Mouse (Mus musculus) G1E (cell line): ENCODE results near the gene Rpp25l. TPM values are rescaled to one million over a fixed set of nuclear protein-coding genes. Genes with fewer than 3 reads are reported as not detected.

Source experiments
- ATAC-seq: 2 replicates; pipeline ENCODE4 v1.8.0; 2016; ENCODE audit warnings: mild to moderate bottlenecking; ENCODE audit not compliant: insufficient number of reproducible peaks, poor library complexity, low FRiP score, severe bottlenecking; ENCODE audit errors: extremely low read depth
- DNase-seq: peaks from one replicate; pipeline ENCODE4 v3.0.0; 2012; ENCODE audit warnings: low spot score
- H3K27me3 ChIP-seq: 2 replicates; pipeline ENCODE4 v1.6.1; 2012; ENCODE audit warnings: mild to moderate bottlenecking, low read length, inconsistent platforms; ENCODE audit not compliant: insufficient read depth
- H3K36me3 ChIP-seq: replicated peaks from 2 replicates; pipeline ENCODE3; 2012; ENCODE audit warnings: mild to moderate bottlenecking, inconsistent platforms
- H3K4me1 ChIP-seq: 2 replicates; pipeline ENCODE4 v1.6.1; 2012; ENCODE audit warnings: low read depth, low read length, inconsistent platforms, mixed read lengths; ENCODE audit not compliant: insufficient read depth
- H3K4me3 ChIP-seq: 2 replicates; pipeline ENCODE4 v1.5.1; 2012; ENCODE audit warnings: low read depth, mild to moderate bottlenecking, inconsistent platforms, low read length, moderate library complexity, mixed read lengths
- H3K9me3 ChIP-seq: replicated peaks from 2 replicates; pipeline ENCODE4 v1.6.1; 2012; ENCODE audit warnings: inconsistent platforms
- CTCF ChIP-seq: IDR thresholded peaks from 2 replicates; pipeline ENCODE4 v1.5.1; 2012; ENCODE audit warnings: low read depth, low read length, inconsistent platforms, mixed read lengths
- GATA1 ChIP-seq: IDR thresholded peaks from 2 replicates; pipeline ENCODE4 v1.6.1; 2012; ENCODE audit warnings: borderline replicate concordance, low read length, inconsistent platforms, mixed read lengths
- GATA2 ChIP-seq: IDR thresholded peaks from 2 replicates; pipeline ENCODE4 v1.6.1; 2012; ENCODE audit warnings: low read depth, low read length, inconsistent platforms, borderline replicate concordance
- POLR2AphosphoS5 ChIP-seq: IDR thresholded peaks from 2 replicates; pipeline ENCODE4 v1.6.1; 2012; ENCODE audit warnings: low read depth, low read length, inconsistent platforms; ENCODE audit not compliant: insufficient replicate concordance
- TAL1 ChIP-seq: conservative IDR thresholded peaks from 2 replicates; pipeline ENCODE4 v1.6.1; 2012; ENCODE audit warnings: low read depth, low read length, inconsistent platforms, mixed read lengths
- polyA plus RNA-seq: library from polyadenylated mRNA; stranded (reverse); fragments of >175 nt; gene quantifications from 2 replicates; pipeline ENCODE4 v1.2.3, GENCODE M21; 2012
- total RNA-seq, 2 experiments: library from RNA; stranded (forward) in 1 of 2; stranded (reverse) in 1 of 2; fragments of 200-1000 nt in 1 of 2; fragments of >200 nt in 1 of 2; fragmentation: Nextera tagmentation in 1 of 2; gene quantifications; 2 replicates each; pipeline ENCODE4 v1.2.3; 2014 to 2017

Gene Rpp25l
- total and polyA plus RNA-seq, 3 experiments: 26.3 to 82.0 (median 31.7) TPM

DNA sequence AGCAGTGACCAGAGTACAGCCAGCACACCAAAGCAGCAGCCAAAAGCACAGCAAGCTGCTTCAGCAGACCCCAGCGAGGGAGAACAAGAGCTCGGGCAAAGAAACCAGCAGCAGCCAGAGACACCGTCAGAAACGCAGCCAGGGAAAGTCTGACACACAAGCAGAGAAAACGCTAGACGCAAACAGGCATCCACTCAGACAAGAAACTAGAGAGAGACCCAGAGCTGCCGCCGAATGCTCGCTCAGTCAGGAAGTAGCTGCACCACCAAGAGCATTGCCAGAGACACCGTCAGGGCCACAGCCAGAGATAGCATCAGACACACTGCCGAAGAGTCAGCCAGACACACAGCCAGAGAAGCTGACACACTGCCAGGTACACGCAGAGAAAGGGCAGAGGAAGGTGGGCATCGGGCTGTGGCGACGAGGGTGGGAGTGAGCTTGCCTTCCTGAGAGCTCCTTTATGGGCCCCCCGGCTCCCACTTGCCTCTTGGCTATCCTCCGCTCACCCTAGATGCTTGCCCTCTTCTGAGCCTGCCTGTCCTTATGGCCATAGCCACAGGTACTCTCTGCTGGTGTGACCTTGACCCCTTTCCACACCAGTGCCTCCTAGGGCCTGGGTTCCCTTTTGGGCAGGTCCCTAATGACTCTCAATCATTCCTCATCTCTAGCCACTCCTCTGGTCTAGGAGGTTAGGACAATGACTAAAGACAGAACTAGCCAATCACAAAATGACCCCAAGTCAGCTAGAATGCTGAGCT, 36.9 kb downstream of the Rpp25l start:
- Histone ChIP-seq H3K9me3 (no peaks in the 10 kb centered on the region), H3K27me3 (peaks cover 13% of the 10 kb centered on the region), H3K36me3 (no peaks in the 10 kb centered on the region), H3K4me1 (no peaks in the 10 kb centered on the region), H3K4me3 (no peak overlapping the region)
- TF ChIP-seq CTCF (no peak), GATA2 (no peak), POLR2AphosphoS5 (no peak), TAL1 (no peak), GATA1 (no peak)
- no peak for DNase-seq
- no peak for ATAC-seq

DNA sequence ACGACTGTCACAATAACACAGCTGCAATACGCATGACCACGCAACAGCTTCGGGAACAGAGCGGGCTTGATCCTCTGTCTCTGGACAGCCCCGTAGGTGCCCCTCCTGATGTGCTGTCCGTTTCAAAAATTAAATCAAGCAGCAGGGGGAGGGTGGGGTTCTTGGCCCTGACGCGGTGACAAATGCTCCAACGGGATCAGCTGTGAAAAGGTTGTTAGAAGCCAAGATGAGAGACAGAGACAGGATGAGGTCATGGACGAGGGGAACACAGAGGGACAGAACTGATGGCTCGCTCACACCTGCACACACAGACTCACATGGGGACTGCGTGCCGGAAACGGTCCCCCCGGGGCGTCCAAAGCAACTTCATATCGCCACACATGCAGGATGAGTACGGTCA, 40.1 kb downstream of the Rpp25l start:
- no peaks in the 10 kb centered on the region for H3K4me1 ChIP-seq
- ATAC-seq (no peak), DNase-seq (no peak)
- H3K27me3 ChIP-seq: peaks cover 17% of the 10 kb centered on the region
- H3K9me3 ChIP-seq: no peaks in the 10 kb centered on the region
- H3K36me3 ChIP-seq: no peaks in the 10 kb centered on the region
- TF ChIP-seq POLR2AphosphoS5: no peak
- TF ChIP-seq GATA2: no peak
- no peak for TF ChIP-seq GATA1
- no peak for TF ChIP-seq CTCF
- TF ChIP-seq TAL1: no peak
- no peak overlapping the region for H3K4me3 ChIP-seq

DNA sequence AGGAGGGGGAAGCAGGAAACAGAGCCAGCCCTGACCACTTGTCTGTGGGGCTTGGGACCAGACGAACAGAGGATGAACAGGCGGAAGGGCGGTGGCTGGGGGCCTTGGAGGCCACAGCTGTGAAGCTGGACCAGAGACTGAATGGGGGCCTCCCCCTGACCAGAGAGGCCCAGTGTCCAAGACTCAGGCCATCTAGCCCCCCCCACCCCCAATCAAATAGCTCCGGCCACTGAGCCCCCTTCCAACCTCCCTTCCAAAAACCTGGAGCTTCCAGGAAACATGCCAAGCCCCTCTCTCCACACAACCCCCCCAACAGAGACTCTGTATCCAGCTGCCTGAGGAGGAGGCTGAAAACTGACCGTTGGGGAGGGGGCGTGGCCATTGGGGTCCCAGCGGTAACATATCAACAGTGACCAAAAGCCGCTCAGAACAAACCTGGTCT, 40.8 kb downstream of the Rpp25l start:
- TF ChIP-seq POLR2AphosphoS5: no peak
- no peak for TF ChIP-seq GATA1
- no peak for TF ChIP-seq GATA2
- Histone ChIP-seq H3K27me3 (peaks cover 17% of the 10 kb centered on the region), H3K4me3 (no peak overlapping the region), H3K9me3 (no peaks in the 10 kb centered on the region), H3K4me1 (no peaks in the 10 kb centered on the region), H3K36me3 (no peaks in the 10 kb centered on the region)
- no peak for ATAC-seq
- no peak for DNase-seq

DNA sequence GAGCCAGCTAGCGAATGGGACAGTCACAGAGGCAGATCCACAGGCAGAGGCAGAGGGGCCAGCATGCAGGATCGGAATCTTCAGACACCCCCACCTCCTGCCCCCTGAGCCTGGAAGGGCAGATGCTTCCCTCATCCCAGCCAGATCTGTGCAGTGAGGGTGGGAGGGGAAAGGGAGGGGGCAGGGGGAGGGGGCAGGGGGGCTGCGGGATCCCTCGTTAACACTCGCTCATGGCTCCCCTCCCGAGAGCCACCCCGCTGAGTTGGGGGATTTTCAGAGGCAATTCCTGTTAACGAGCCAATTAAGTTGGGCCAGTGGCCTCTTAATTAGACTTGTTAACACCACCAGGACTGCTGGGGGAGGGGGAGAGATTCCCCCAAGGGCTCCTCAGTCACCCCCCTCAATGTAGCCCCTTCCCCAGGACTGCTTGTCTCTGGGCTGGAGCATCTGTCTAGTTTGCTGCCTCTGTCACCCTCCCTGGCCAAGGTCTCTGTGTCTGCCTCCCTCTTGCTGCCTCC, 41.3 kb downstream of the Rpp25l start:
- no peaks in the 10 kb centered on the region for H3K4me1 ChIP-seq
- H3K4me3 ChIP-seq: no peak overlapping the region
- no peaks in the 10 kb centered on the region for H3K9me3 ChIP-seq
- H3K36me3 ChIP-seq: no peaks in the 10 kb centered on the region
- H3K27me3 ChIP-seq: peaks cover 12% of the 10 kb centered on the region
- no peak for TF ChIP-seq POLR2AphosphoS5
- TF ChIP-seq GATA1: no peak
- no peak for TF ChIP-seq CTCF
- no peak for TF ChIP-seq TAL1
- no peak for TF ChIP-seq GATA2
- DNase-seq: no peak
- no peak for ATAC-seq

DNA sequence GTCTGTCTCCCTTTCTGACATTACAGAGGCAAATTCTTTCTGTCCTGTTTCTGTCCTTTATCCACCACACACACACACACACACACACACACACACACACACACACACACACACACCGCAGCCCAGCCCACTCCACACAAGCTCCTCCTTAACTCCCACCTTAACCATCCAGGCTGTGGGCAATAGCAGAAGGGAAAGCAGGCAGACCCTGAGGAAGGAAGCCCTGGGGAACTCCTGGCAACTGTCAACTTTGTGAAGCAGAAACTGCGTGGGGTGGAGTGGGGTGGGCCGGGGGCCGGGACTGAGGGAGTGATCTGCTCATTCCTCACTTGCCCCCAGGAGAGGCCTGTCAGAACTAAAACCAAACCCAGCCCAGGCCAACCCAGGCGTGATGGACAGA, 41.8 kb downstream of the Rpp25l start:
- no peak overlapping the region for H3K4me3 ChIP-seq
- H3K9me3 ChIP-seq: no peaks in the 10 kb centered on the region
- H3K4me1 ChIP-seq: no peaks in the 10 kb centered on the region
- DNase-seq: no peak
- H3K36me3 ChIP-seq: no peaks in the 10 kb centered on the region
- no peak for TF ChIP-seq CTCF
- TF ChIP-seq GATA1: no peak
- TF ChIP-seq POLR2AphosphoS5: no peak
- no peak for TF ChIP-seq GATA2
- TF ChIP-seq TAL1: no peak
- peaks cover 13% of the 10 kb centered on the region for H3K27me3 ChIP-seq
- ATAC-seq: no peak

DNA sequence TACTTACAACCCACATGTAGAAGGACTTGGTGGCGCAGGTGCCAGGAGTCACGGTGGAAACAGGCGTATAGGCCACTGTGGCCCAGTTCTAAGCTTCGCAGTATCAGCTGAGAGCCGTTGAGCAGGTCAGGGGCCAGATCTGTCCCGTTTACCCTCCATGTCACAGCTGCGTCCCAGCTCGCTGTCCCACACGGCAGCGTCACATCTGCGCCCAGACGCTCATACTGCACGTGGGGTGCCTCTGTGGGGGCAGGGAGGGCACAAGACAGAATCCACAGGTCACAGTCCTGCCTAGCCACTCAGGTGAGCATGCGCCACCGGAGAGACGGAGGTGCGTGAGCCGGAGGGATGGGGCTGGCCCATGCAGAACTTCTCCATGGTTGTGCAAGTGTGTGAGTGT, 42.5 kb downstream of the Rpp25l start:
- Histone ChIP-seq H3K4me3 (no peak overlapping the region), H3K4me1 (no peaks in the 10 kb centered on the region), H3K9me3 (no peaks in the 10 kb centered on the region), H3K36me3 (no peaks in the 10 kb centered on the region), H3K27me3 (peaks cover 14% of the 10 kb centered on the region)
- TF ChIP-seq GATA2: no peak
- no peak for TF ChIP-seq GATA1
- DNase-seq: no peak
- no peak for ATAC-seq

DNA sequence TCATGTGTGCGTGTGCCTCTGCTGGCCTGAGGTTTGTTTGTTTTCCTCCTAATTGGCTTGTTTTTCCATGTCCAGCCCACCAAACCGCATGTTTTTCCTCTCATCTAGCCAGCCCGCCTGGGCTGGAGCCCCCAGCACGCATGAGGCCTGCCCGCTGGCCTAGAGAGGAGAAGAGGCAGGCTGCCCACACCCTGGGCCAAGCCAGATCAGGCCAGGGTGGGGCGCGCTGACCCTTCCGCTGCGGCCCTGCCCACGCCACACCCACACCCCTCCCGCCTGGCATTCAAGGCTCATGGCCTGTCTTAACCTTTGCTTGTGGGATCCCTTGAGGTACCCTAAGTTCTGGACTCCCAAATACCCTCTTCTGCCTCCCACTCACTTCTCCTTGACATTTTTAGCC, 46.7 kb downstream of the Rpp25l start:
- Histone ChIP-seq H3K4me1 (no peaks in the 10 kb centered on the region), H3K9me3 (no peaks in the 10 kb centered on the region), H3K36me3 (no peaks in the 10 kb centered on the region), H3K27me3 (peaks cover 27% of the 10 kb centered on the region), H3K4me3 (no peak overlapping the region)
- no peak for DNase-seq
- ATAC-seq: no peak
- TF ChIP-seq GATA1 (no peak), TAL1 (no peak), CTCF (no peak), POLR2AphosphoS5 (no peak), GATA2 (no peak)
